Mouse (Mus musculus) adrenal gland (tissue): Measurements from ENCODE around the gene Snrpc.

Source experiments
- intact Hi-C: fragments of 180-260 bp; cut with DNase I; formaldehyde crosslinking; loops from one replicate; pipeline ENCODE4 v1.15.1; 2025

Snrpc gene

GRCm38 (mm10) chr17:27857649-27858475, 19.9 kb downstream of the Snrpc start:
- intact Hi-C loops = loop anchor here (5.0 kb wide), 1 partner anchor 39 kb away; no protein-coding TSS in a partner anchor

GRCm38 (mm10) chr17:27859131-27859530, 21.2 kb downstream of the Snrpc start:
- intact Hi-C loops = loop anchor here (5.0 kb wide), 1 partner anchor 38 kb away; no protein-coding TSS in a partner anchor

GRCm38 (mm10) chr17:27865461-27865860, 27.5 kb downstream of the Snrpc start:
- intact Hi-C loops = no loop called here

DNA sequence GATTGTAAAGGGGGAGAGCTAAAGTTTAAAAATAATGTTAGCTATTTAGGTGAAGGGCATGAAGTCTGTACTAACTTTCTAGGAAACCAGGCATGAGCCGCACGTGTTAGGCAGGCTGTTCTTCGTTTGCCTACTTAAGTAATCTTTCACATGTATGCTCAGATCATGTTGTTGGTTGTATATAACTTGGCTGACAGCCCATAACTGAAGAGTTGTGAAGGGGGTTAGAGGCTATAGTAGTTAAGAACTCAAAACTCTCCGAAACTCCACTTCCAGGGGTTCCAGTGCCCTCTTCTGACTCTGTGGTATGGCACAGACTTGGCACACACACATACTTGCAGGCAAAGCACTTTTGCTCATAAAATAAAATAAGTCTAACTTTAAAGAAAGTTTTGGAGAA, 28.8 kb downstream of the Snrpc start:
- intact Hi-C loops = no loop called here

GRCm38 (mm10) chr17:27871851-27872250, 33.9 kb downstream of the Snrpc start:
- intact Hi-C loops = no loop called here

DNA sequence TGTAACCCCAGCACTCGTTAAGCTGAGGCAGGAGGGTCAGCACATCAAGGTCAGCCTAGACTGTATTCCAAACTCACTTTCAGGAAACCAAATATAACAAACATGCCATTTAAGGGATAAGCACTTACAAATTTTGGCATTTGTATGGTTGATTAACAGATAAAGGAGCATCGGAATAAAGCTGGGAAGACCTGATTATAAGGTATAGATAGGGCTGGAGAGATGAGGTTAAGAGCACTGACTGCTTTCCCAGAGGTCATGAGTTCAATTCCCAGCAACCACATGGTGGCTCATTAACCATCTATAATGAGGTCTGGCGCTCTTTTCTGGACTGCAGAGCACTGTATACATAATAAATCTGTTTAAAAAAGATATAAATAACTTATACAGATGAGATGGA, 35.6 kb downstream of the Snrpc start:
- intact Hi-C loops = no loop called here

DNA sequence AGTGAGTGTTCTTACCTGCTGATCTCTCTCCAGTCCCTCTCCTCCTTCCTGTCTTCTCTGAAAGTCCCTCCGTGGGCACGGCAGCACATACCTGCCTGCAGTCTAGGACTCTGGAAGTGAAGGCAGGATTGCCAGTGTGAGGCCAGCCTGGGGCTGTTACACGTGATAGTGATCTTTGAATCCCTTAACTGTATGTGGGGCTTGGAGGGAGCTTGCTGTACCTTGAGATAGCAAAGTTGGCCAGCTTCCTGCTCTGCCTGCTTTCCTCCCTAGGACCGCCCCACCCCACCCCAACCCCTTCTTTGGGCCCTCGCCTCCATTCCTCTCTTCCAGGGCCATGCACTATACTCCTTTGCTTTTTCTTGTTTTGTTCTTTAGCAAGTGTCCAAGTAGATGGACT, 36.6 kb downstream of the Snrpc start:
- intact Hi-C loops = no loop called here

GRCm38 (mm10) chr17:27881518-27881917, 43.6 kb downstream of the Snrpc start:
- intact Hi-C loops = loop anchor here (10.0 kb wide), 1 partner anchor 227 kb away; the partner anchor contains the start of gene Pacsin1

DNA sequence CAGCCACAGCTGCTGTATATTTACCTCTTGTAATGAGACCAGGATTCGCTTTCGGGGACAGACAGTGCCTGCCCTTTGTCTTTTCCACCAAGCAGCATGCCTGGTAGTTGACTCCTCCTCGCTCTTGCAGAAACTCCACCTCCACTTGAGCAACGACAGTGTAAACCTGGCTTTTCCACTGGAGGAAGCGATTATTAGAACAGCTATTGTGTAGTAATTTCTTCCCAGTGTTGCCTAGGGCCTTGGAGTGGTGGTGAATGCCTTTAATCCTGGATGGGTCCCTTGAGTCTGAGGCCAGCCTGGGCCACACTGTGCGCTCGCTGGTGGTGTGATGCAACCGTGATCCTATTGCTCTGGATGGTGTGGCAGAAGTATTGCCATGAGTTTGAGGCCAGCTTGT, 45.2 kb downstream of the Snrpc start:
- intact Hi-C loops = loop anchor here (10.0 kb wide), 1 partner anchor 228 kb away; the partner anchor contains the start of gene Pacsin1

DNA sequence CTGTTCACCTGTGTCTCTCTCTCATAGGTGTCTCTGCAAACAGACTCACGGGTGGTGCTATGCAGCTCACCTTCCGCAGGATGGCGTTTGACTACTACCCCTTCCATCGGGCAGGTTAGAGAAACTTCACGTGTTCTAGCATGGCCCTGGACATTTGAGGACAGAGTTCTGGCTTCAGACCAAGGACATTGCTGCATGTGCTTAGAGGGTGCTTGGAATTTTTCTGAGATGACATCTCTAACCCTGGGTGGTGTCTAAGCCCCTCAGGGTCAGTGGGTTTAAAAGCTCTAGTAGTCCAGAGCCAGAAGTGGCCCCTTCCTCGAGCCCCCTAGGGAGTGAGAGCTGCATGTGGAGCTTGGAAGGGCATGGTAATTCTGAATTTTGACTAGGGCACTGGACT, 46.0 kb downstream of the Snrpc start:
- intact Hi-C loops = loop anchor here (10.0 kb wide), 1 partner anchor 229 kb away; the partner anchor contains the start of gene Pacsin1

DNA sequence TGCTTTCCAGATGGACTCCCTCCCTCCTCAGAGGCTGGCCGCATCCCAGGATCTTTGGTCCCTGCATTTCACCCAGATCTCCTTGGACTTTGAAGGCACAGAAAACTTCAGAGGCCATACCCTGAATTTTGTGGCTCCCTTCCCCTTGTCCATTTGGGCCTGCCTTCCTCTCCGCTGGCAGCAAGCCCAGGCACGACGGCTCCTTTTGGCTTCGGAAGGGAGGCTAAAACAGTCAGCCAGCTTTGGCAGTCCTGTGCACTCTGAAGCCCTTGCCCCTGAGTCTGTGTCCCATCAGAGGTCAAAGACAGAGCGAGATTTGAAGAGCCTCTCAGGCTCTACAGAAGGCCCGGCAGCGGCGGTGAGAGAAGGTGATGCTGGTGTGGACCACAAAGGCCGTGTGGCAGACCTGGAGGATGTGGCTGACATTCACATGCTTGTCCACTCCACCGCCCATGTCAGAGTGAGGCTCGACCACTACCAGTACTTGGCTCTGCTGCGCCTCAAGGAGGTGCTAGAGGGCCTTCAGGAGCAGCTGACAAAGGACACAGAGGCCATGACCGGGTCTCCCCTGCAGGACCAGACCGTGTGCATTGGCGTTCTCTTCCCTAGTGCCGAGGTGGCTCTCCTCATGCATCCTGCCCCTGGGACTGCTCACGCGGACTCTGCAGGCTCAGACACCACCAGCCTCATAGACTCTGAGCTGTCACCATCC, 48.7 kb downstream of the Snrpc start:
- intact Hi-C loops = loop anchor here (10.0 kb wide), 1 partner anchor 232 kb away; the partner anchor contains the start of gene Pacsin1
